Mouse (Mus musculus) thymus, postnatal 25 days (tissue): ENCODE measurements around the gene Mrgprb4.

Experiments used
- DNase-seq: peaks from one replicate; pipeline ENCODE4 v3.0.0; 2022

The Mrgprb4 gene

GRCm38 (mm10) chr7:48199188-48199587 is at the start of gene Mrgprb4:
TSS of gene Mrgprb4 (minus strand) at chr7:48199288.
- no peak for DNase-seq

GRCm38 (mm10) chr7:48226114-48226513 is 27.0 kb upstream of the Mrgprb4 start:
- no peak for DNase-seq

- DNase-seq, result no peak
Observed at GRCm38 (mm10) chr7:48225065-48225464, 26.0 kb upstream of the Mrgprb4 start.

GRCm38 (mm10) chr7:48168919-48169318 is 30.2 kb downstream of the Mrgprb4 start, which contains the start of gene Mrgprb5:
TSS of gene Mrgprb5 (minus strand) at chr7:48169019.
- DNase-seq, result no peak

- no peak for DNase-seq
Observed at GRCm38 (mm10) chr7:48167471-48167870, 31.6 kb downstream of the Mrgprb4 start.
